Mouse (Mus musculus) embryo, embryonic 11.5 days (tissue): ENCODE results near the gene Rnaseh2a.

Source experiments
- DNase-seq: peaks from one replicate; pipeline ENCODE4 v3.0.0-alpha.2; 2012; ENCODE audit warnings: low read depth, low spot score

Gene Rnaseh2a

DNA sequence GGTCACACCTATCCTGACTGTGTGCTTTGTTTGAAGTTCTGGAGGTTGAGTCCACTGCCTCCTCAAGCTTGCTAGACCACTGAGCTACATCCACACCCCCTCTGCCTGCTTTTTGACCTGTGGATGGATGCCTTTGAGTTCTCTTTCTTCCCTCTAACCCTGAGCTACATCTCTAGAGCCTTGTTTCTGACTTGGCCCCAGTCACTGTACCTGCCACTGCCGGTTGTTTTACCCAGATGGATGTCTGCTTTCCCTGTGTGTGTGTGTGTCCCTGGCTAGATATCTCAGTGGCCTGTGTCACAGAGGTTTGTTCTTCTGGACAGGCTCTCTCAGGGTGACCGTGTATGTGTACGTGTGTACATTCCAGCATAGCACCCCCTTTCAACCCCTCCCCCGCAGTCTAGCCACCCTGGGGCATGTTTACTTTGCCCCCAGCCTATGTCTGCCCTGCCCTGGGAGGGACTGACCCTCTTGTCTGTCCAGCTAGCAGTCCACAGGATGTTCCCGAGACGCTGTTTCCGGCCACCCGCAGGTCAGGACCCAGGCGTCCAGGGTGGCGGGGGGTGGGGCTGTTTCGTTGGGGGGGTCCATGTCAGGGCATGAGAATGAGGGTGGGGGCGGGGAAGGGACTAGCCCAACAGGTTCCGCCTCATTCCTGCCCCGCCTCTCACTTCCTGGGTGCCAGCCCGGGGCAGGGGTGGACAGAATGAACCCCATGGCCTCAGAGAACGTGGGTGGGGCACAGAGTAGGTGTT lies 14.9 kb upstream of the Rnaseh2a start:
- no peak for DNase-seq

DNA sequence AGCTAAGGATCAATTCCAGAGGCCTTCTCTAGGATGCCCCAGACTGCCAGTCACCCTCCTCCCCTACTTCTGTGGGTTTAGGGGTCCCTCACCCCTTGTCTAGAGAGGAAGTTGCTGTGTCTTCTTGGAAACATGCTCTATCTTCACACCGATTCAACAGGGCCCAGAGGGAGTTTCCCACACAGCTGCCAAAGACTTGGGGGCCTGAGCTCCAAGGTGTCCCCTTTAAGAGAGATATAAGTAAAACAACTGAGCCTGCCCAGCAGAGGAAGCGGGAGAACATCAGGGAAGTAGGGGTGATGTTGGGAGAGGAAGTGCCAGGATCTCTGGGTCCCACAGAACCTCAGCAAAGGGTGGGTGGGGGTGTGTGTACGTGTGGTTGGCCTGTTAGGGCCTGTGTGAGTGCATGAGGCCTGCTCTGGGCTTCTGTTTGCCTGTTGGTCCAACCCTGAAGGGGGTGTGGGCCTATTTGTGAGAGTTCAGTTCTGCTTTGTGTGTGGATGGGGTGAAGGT lies 13.0 kb upstream of the Rnaseh2a start:
- DNase-seq: no peak

- no peak for DNase-seq
These were observed 12.3 kb upstream of the Rnaseh2a start for GRCm38 (mm10) chr8:84981644-84982498.

DNA sequence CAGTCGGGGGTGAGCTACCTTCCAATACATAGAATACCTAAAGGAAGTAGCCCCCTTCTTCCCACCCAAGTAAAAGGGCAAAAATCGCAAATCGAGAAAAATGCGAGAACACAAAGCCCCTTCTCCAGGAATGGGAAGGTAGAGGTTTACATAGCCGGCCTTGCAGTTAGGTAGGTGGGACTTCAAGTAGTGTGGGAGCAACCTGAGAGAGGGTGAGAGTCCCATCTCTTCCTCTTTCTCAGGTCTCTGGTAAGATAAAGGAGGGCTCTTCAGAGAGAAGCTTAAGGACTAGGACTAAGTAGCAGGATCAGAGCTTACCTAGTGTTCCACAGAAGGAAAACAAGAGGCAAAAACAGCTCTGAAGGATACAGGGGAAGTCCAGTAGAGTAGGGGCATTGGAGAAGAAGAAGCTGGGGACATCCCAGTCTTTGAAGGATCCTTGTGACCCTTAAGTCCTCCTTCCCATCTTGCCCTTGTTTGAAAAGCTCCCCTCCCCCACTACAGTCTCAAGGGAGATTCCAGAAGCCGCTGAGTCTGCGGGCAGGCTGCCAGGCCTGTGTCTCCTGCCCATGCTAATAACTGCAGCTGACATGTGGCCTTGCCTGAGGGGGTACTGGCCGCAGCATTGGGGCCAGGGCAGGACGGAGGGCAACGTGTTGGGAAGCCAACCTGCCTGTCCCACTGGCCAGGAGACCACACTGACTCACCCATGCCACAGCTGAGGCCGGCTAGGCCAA lies 11.2 kb upstream of the Rnaseh2a start:
- no peak for DNase-seq

- peak; percentile 83 for DNase-seq
These were observed 10.2 kb upstream of the Rnaseh2a start for GRCm38 (mm10) chr8:84979599-84980421.

DNA sequence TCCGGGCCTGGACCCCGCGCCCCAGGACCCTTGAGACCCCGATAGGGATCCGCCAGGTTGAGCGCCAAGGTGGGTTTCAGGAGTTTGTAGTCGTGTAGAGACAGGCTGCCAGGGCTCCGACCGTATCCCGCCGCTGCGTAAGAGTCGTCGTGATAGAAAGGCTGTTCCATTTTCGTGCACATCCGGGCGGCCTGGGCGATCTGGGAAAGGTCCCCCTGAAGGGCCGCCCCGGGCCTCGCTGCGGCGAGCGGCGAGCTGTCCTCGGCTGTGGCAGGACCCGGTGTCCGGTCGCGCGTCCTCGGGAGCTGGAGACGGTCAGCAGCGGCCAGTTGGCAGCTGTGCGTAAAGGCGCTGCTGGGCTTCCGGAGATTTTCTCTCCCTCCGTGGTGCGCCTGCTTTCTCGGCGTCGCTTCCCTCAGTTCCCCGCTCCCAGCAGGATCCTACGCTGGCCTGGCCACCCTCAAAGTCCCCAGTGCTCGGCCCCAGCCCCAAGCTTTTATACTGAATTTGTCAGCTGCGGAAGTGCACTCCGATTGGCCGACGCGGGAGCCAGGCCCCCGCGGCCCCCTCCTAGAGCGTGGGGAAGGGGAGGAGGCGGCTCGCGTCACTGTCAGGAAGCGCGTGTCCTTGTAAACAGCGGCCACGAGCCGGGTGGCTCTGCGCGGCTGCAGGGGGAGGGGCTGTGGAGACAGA lies 8.8 kb upstream of the Rnaseh2a start, which contains the start of gene Junb:
Gene Junb (minus strand): TSS at position 471 of the 693 bp plus-strand sequence.
- peak; percentile 79 for DNase-seq

- no peak for DNase-seq
These were observed 8.1 kb upstream of the Rnaseh2a start for GRCm38 (mm10) chr8:84977435-84978247.

GRCm38 (mm10) chr8:84976763-84977434 lies 7.3 kb upstream of the Rnaseh2a start:
- DNase-seq: no peak

DNA sequence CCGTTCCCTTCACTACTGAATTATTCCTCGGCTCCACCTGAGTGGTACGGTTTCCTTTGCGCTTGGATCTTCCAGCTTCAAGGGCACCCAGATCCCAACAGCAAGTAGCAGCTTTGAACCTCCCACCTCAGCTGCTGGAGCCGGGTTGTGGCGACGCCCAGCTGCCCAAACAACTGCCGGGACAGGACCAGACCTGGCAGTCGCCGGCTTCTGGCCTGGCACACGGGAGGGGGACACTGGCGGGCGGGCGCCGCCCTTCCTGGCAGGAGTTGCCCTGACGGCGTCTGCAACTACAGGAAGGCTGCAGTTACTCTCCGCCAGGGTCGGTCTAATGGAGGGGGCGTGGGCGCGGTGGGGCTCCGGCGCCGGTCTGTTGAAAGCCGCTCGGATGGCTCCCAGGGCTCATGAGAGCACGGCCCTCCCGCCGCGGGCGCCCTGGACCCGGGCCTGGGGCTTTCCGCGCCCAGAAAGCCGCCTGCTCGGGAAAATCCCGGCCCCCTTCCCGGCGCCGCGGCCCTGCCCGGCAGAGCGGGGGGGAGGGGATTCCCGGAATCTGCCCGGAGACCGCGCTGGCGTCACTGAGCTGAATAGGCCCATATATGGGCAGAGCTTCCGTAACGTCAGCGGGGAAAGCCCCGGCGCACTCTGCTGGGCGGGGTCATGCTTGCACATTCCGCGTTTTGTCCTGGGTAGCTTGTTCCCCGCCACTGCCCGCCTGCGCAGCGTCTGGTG lies 6.6 kb upstream of the Rnaseh2a start:
- DNase-seq: peak; percentile 89

DNA sequence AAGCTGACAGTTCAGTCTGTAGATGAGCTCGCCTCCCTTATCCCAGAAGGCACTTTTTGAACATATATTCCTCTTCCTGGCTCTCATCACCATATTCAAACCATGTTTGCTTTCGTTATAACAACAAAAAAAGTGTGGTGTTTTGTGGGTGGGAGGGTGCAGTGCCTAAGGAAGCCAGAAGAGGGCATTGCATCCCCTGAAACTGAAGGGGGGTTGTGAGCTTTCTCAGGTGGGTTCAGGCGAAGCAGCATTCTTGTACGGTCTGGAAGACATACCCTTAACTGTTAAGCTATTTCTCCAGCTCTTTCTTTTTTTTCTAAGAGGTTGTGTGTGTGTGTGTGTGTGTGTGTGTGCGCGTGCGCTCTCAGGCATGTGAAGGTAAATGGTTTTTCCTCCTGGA lies 5.9 kb upstream of the Rnaseh2a start:
- DNase-seq: no peak

DNA sequence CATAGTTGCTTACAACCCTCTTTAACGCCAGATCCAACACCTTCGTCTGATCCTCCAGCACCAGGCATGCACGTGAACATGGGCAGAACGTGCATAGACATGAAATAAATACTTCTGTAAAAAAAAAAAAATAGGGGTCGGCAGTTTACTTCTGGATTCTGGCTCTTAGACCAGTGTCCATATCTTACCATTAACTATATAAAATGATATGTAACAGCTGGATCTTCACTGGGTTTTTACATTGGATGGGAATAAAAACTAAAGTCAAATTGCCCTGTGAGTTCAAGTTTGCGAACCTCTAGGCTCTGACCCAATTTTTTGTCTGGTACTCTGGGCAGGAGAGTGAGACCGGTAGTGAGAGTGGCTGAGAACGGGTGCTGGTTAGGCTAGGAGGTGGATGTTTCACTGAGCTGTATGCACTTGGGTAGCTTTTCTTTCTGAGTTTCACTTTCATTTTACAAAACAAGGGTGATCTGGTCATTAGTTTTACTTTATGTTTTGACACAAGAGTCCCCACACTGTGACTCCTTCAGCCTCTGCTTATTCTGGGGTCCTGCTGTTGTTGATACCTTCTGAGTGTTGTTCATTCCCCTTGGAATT lies 5.1 kb upstream of the Rnaseh2a start:
- DNase-seq: no peak

GRCm38 (mm10) chr8:84973803-84974542 lies 4.4 kb upstream of the Rnaseh2a start:
- no peak for DNase-seq

- no peak for DNase-seq
These were observed 3.5 kb upstream of the Rnaseh2a start for GRCm38 (mm10) chr8:84973079-84973478.

DNA sequence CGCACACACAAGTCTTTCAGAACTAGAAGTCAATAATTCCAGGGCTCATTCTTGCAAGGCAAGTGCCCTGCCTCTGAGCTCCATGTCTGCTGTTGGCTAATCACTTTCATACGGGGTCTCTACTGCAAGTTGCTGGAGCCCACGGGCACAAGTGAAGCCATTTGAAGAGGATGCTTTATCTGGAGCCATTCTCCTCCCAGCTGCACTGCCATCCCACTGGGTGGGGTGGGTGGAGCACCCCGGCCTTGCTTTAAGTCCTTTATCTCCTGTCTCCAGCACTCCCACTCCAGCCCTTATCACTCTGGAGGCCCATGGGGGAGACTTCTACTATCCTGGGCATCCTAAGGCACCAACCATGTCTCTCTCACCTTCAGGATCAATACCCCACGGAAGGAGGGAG lies 1.3 kb upstream of the Rnaseh2a start:
- no peak for DNase-seq

GRCm38 (mm10) chr8:84970135-84970790 lies 696 bp upstream of the Rnaseh2a start:
- no peak for DNase-seq

- no peak for DNase-seq
These were observed 917 bp downstream of the Rnaseh2a start for GRCm38 (mm10) chr8:84968650-84969049.
